Mouse (Mus musculus) kidney, embryonic 14.5 days (tissue): ENCODE measurements around the gene Akt1. TPM values are rescaled to one million over a fixed set of nuclear protein-coding genes. Genes with fewer than 3 reads are reported as not detected.

Experiments
- ATAC-seq: fragments of 200-750 bp; cut with Nextera tagmentation; 2 replicates; pipeline ENCODE4 v1.8.0; 2017; ENCODE audit warnings: moderate number of reproducible peaks, mild to moderate bottlenecking, moderate TSS enrichment, moderate library complexity; ENCODE audit not compliant: low FRiP score, low TSS enrichment
- H3K27ac ChIP-seq: fragments of 300-500 bp; sonication (generic); 2 replicates; pipeline ENCODE4 v1.5.1; 2014; ENCODE audit warnings: low read depth, mild to moderate bottlenecking, low read length, moderate library complexity, mixed read lengths
- H3K27me3 ChIP-seq: fragments of 300-500 bp; sonication (generic); 2 replicates; pipeline ENCODE4 v1.6.1; 2014; ENCODE audit warnings: mild to moderate bottlenecking, low read length; ENCODE audit not compliant: control insufficient read depth, insufficient read depth
- H3K36me3 ChIP-seq: fragments of 300-500 bp; sonication (generic); 2 replicates; pipeline ENCODE4 v1.6.1; 2014; ENCODE audit warnings: low read length, mixed read lengths; ENCODE audit not compliant: control insufficient read depth, insufficient read depth
- H3K4me1 ChIP-seq: fragments of 300-500 bp; sonication (generic); 2 replicates; pipeline ENCODE4 v1.6.1; 2014; ENCODE audit warnings: low read length, mixed read lengths; ENCODE audit not compliant: control insufficient read depth, insufficient read depth
- H3K4me2 ChIP-seq: fragments of 300-500 bp; sonication (generic); replicated peaks from 2 replicates; pipeline ENCODE4 v1.6.1; 2014; ENCODE audit warnings: low read depth, mild to moderate bottlenecking, low read length
- H3K4me3 ChIP-seq: fragments of 300-500 bp; sonication (generic); 2 replicates; pipeline ENCODE4 v1.5.1; 2014; ENCODE audit warnings: mild to moderate bottlenecking, low read length
- H3K9ac ChIP-seq: fragments of 300-500 bp; sonication (generic); 2 replicates; pipeline ENCODE4 v1.6.1; 2014; ENCODE audit warnings: low read depth, mild to moderate bottlenecking, low read length, moderate library complexity
- H3K9me3 ChIP-seq: fragments of 300-500 bp; sonication (generic); 2 replicates; pipeline ENCODE4 v1.6.1; 2016; ENCODE audit warnings: low read length; ENCODE audit not compliant: control insufficient read depth
- WGBS: fragments of 180-500 bp; shearing (Covaris S2); extraction: QIAGEN DNeasy Blood & Tissue Kit; methylation state at CpG from one replicate; pipeline ENCODE4 v1.1.7; 2014; 5-methylcytosine and 5-hydroxymethylcytosine counted together
- polyA plus RNA-seq: library from polyadenylated mRNA; unstranded; fragments of >200 nt; fragmentation: Nextera tagmentation; extraction: Ambion mirVana; gene quantifications from 2 replicates; pipeline ENCODE4 v1.2.1, GENCODE M21; 2014

Gene Akt1
- polyA plus RNA-seq, 1 experiment from 2014 or later = 50.8 TPM

- Histone ChIP-seq H3K9ac (peak overlapping the region; percentile 44; the same call in 1 of the 2 replicates), H3K27ac (no peak overlapping the region), H3K27me3 (no peaks in the 10 kb centered on the region), H3K4me1 (peaks cover 22% of the 10 kb centered on the region), H3K9me3 (no peaks in the 10 kb centered on the region), H3K4me2 (peak overlapping the region; percentile 44), H3K4me3 (peak overlapping the region; percentile 13), H3K36me3 (no peaks in the 10 kb centered on the region)
- 37% methylated on average over 19 of the region's 19 CpGs for WGBS
- peak; percentile 84 for ATAC-seq
Observed at GRCm38 (mm10) chr12:112628928-112629721, 45.6 kb downstream of the Akt1 start.

DNA sequence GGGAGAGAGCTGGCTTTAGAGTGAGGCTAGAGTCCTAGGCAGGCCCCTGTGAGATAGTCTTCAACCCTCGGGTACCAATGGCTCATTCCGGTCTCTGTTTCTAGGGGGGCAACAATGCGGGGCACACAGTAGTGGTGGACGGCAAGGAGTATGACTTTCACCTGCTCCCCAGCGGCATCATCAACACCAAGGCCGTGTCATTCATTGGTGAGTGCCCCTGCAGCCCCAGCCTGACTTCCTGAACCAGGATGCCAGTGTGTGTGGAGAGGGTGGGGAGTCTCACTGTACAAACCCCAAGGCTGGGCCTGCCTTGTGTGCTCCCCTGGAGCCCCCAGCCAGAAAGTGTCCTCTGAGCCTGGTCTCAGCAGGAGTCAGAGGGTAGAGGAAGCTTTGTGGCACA lies 46.5 kb downstream of the Akt1 start:
- no peak overlapping the region; the same call in 1 of the 2 replicates for H3K27ac ChIP-seq
- H3K4me3 ChIP-seq = no peak overlapping the region
- H3K4me2 ChIP-seq = no peak overlapping the region
- no peaks in the 10 kb centered on the region for H3K9me3 ChIP-seq
- no peaks in the 10 kb centered on the region for H3K36me3 ChIP-seq
- no peak for ATAC-seq
- H3K27me3 ChIP-seq = no peaks in the 10 kb centered on the region
- H3K4me1 ChIP-seq = peaks cover 25% of the 10 kb centered on the region
- no peak overlapping the region for H3K9ac ChIP-seq
- WGBS = 86% methylated on average over 6 of the region's 6 CpGs

GRCm38 (mm10) chr12:112627097-112627881 lies 47.4 kb downstream of the Akt1 start:
- Histone ChIP-seq H3K27ac (no peak overlapping the region), H3K36me3 (no peaks in the 10 kb centered on the region), H3K4me1 (peaks cover 23% of the 10 kb centered on the region), H3K9me3 (no peaks in the 10 kb centered on the region), H3K4me3 (no peak overlapping the region), H3K9ac (no peak overlapping the region), H3K27me3 (no peaks in the 10 kb centered on the region), H3K4me2 (no peak overlapping the region)
- ATAC-seq = no peak
- 63% methylated on average over 7 of the region's 7 CpGs for WGBS

DNA sequence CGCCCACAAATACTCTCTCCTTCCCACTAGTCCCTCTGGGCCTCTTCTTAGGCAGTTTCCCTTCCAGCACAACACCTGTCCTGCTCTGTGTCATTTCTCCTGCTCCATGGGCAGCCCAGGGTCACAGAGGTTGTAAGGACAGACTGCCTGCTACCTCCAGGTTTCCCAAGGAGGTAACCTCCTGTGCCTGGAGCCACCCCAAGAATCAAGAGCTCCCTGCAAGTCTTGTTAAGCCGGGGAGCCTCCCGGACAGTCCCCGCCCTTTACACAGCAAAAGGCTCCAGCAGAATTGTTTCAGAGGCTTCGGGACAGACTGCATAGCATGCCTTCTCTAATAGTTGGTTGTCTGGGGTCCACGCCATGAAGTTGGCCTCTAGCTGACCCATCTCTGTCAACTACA lies 48.2 kb downstream of the Akt1 start:
- 85% methylated on average over 6 of the region's 6 CpGs for WGBS
- Histone ChIP-seq H3K9ac (no peak overlapping the region), H3K9me3 (no peaks in the 10 kb centered on the region)

DNA sequence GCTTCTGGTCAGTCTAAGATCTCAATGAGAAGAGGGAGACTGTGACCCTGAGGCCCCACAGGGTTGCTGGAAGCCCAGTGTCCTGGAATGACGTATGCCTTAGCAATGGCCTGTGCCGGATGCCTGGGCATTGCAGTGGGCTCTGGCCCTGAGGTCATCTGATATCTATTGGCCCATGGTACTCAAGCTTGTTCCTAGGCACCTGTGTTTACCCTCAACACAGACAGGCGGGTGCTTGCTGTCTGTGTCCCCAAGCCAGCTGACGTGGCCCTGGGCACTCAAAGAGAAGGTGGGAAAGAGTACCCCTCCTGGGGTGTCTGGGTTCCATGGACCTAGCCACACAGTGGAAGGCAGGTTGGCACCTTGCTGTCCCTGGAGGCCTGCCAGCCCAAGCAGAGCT lies 49.0 kb downstream of the Akt1 start:
- WGBS = 70% methylated on average over 4 of the region's 4 CpGs
- Histone ChIP-seq H3K4me1 (peaks cover 15% of the 10 kb centered on the region), H3K36me3 (no peaks in the 10 kb centered on the region), H3K9ac (no peak overlapping the region), H3K27ac (no peak overlapping the region), H3K4me3 (no peak overlapping the region), H3K4me2 (no peak overlapping the region), H3K9me3 (no peaks in the 10 kb centered on the region), H3K27me3 (no peaks in the 10 kb centered on the region)
- ATAC-seq = no peak

More for the DNA sequence above, 48.2 kb downstream of the Akt1 start:
- Histone ChIP-seq H3K36me3 (no peaks in the 10 kb centered on the region), H3K27ac (no peak overlapping the region), H3K27me3 (no peaks in the 10 kb centered on the region), H3K4me1 (peaks cover 15% of the 10 kb centered on the region), H3K4me2 (no peak overlapping the region), H3K4me3 (no peak overlapping the region)
- no peak for ATAC-seq

GRCm38 (mm10) chr12:112623742-112624141 lies 50.9 kb downstream of the Akt1 start:
- no peak overlapping the region for H3K4me3 ChIP-seq
- no peak overlapping the region for H3K9ac ChIP-seq
- no peak overlapping the region for H3K4me2 ChIP-seq
- H3K36me3 ChIP-seq = no peaks in the 10 kb centered on the region
- no peak for ATAC-seq
- H3K27me3 ChIP-seq = peaks cover 4% of the 10 kb centered on the region; the same call in 1 of the 2 replicates
- H3K27ac ChIP-seq = no peak overlapping the region
- H3K9me3 ChIP-seq = no peaks in the 10 kb centered on the region
- WGBS = 18% methylated on average over 2 of the region's 2 CpGs
- H3K4me1 ChIP-seq = peaks cover 25% of the 10 kb centered on the region

GRCm38 (mm10) chr12:112621900-112622299 lies 52.8 kb downstream of the Akt1 start:
- H3K4me2 ChIP-seq = no peak overlapping the region
- H3K36me3 ChIP-seq = no peaks in the 10 kb centered on the region
- whole genome bisulfite sequencing = 73% methylated on average over 3 of the region's 3 CpGs
- H3K4me1 ChIP-seq = peaks cover 27% of the 10 kb centered on the region
- ATAC-seq = no peak
- H3K27ac ChIP-seq = no peak overlapping the region
- H3K27me3 ChIP-seq = peaks cover 4% of the 10 kb centered on the region; the same call in 1 of the 2 replicates
- no peaks in the 10 kb centered on the region for H3K9me3 ChIP-seq
- no peak overlapping the region for H3K9ac ChIP-seq
- no peak overlapping the region for H3K4me3 ChIP-seq

DNA sequence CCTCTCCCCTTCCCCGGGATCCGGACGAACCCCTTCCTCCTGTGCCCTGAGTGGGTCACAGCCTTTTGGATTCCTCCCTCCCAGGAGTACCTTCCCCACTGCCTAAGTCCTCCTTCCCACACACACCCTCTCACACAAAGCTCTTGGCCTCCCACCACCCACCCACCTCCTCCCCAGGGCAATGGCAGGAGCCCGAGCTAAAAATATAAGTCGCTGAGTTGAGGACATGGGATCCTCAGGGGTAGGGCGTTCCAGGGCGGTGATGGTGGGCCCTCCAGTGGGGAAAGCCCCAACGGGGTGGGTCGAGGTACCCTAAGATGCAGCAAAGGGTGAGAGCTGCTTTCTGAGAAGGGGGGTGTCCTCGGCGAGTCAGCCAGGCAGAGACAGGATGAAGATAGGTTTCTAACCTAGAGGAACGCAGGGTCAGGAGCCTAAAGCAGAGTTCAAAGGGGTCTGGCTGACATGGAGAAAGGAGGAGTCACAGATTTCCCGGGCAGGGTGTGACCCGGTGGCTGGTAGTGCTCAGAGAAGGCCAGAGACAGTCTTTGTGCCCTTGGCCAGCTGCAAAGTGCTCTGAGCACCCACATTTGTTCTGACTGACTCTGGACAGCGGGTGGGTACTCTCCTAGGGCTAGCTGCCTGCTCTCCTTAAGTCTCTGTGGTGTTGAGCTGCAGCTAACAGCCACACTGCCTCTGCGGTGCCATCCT lies 54.2 kb downstream of the Akt1 start:
- Histone ChIP-seq H3K4me2 (peak overlapping the region; percentile 93), H3K4me3 (peak overlapping the region; percentile 47), H3K9ac (peak overlapping the region; percentile 59; the same call in 1 of the 2 replicates), H3K27me3 (peaks cover 4% of the 10 kb centered on the region; the same call in 1 of the 2 replicates), H3K36me3 (no peaks in the 10 kb centered on the region), H3K4me1 (peaks cover 27% of the 10 kb centered on the region), H3K9me3 (no peaks in the 10 kb centered on the region), H3K27ac (no peak overlapping the region)
- peak; percentile 22; the same call in 1 of the 2 replicates for ATAC-seq
- 11% methylated on average over 16 of the region's 16 CpGs for WGBS
